Mouse (Mus musculus): Measurements from ENCODE around the gene Gm16867.
"Not testable (repeated sequence)": the region's sequence is repeated elsewhere in the genome, so short reads cannot be mapped to it uniquely, and the experiment has no call there.

Gene Gm16867

DNA sequence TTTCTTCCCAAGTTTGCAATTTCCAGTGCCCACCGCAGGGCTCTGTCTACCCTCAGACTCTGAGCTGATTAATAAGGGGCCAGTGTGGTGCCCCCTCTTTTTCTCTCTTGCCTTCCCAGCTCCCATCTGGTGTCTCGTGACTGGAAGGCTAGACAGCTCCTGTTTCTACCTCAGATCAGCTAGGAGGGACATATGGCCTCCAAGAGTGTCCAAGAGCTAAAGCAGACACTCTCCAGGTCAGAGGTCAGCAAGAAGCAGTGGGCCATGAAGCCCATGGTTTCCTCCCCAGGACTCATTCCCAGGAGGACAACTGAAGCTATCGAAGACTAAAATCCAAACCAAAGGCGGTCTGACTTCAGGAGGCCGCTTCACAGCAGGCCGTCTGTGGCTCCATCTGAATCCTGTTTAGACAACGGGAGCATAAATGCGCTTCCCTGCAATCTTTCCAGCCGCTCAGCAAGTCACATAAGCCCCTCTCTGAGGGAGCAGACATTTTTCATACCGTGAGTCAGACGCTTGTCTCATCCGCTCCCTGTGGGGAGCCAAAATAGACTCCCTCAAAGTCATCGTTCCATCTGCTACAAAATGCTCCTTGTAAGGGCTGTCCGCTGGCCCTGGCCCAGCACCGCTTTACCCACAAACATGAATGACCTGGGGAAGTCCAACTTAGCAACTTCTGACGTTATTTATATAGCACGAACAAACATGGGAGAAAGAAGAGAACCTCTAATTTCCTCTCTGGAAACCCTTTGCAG is 35.4 kb downstream of the Gm16867 start:
- DNase-seq (ENCODE audit: low read depth, low spot score), result not testable (repeated sequence)

GRCm38 (mm10) chr14:69464465-69464864 is 38.7 kb downstream of the Gm16867 start:
- not testable (repeated sequence) for DNase-seq (ENCODE audit: low read depth, low spot score)

DNA sequence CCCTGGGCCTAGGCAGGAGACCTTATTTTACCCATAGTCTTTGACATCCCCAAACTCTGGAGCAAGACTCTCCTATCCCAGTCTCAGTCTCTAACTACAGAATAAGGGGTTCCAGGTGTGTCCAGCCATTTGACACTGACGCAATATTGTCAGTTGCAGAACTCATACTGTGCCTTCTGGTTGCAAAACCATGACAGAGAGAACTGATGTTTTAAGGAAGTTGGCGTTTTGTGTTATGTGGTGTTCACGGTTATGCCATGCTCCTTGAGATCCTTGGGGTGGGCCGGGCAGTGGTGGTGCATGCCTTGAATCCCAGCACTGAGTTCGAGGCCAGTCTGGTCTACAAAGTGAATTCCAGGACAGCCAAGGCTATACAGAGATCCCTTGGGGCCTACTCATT is 45.5 kb downstream of the Gm16867 start:
- not testable (repeated sequence) for DNase-seq (ENCODE audit: low read depth, low spot score)

DNA sequence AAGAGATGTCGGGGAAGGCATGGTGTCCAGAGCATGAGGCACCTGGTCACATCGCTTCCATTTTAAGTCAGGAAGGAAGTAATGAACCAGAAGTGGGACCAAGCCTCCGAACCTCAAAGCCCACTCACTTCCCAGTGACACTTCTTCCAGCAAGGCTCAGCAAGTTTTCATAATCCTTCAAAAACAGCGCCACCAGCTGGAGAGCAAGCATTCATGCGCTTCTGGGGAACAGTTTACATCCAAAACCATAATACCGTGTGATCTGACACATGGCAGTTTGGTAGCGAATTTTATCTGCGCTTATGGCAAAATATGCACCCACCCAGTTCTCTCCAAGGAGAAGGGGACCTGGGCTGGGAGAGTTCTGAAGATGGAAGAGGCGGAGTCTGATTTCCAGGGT is 48.5 kb downstream of the Gm16867 start:
- DNase-seq (ENCODE audit: low read depth, low spot score), result not testable (repeated sequence)

DNA sequence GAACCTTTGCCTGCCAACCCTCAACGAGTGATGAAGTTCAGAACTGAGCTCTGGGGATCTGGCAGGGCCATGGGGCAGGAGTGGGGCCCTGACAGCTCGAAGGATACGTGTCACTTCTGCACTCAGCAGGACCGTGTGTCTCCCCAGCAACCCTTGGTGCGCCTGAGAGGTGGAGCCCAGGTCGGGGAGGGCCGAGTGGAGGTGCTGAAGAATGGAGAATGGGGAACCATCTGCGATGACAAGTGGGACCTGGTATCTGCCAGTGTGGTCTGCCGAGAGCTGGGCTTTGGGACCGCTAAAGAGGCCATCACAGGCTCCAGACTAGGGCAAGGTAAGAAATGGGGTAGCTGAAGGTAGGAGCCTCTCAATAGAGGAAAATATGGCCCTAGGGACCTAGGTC is 54.3 kb downstream of the Gm16867 start:
- DNase-seq (ENCODE audit: low read depth, low spot score), result not testable (repeated sequence)

DNA sequence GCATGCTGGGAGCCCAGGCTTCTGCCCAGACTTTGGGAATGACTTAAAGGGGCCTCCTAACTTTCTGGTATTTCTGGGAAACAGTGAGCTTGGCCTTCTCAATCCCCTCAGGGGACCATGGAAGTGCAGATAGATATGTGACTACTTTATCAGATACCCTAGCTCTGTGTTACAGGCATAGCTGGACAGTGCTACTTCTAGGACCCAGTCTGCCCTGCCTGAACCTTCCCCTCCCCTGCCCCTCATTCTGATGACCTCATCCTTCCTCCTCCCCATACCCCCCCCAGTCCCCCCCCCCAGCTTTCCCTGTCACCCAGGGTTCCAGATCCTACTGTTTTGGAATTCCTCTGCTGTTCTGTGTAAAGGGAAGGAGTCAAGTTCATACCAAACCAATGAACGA is 56.2 kb downstream of the Gm16867 start:
- not testable (repeated sequence) for DNase-seq (ENCODE audit: low read depth, low spot score)

DNA sequence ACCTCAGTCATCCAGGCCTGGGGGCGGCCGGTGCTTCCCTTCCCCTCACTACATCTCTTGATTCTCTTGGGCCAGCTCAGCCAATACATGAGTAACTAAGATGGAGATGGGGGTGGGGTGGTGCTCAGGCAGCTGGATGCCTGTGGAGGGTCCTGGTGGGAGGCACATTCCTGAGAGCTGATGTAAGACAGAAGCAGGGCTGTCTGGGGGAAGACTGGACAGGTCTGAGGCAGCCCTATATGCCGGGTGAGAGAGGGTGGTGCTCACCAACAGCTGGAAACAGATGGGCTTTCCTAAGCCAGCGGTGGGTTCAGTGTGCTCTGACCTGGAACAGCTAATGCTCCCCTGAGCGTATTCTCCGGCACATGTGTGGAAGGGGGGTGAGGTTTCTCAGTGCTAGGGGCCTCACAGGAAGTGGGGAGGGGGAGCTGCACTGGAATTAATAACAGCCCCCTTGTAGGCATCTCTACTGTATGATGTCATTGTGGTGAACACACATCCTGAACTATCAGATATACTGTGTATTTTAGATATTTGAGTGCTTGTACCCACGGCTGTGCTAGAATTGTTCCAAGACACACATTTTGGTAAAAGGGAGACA is 60.0 kb downstream of the Gm16867 start:
- not testable (repeated sequence) for DNase-seq (ENCODE audit: low read depth, low spot score)

DNA sequence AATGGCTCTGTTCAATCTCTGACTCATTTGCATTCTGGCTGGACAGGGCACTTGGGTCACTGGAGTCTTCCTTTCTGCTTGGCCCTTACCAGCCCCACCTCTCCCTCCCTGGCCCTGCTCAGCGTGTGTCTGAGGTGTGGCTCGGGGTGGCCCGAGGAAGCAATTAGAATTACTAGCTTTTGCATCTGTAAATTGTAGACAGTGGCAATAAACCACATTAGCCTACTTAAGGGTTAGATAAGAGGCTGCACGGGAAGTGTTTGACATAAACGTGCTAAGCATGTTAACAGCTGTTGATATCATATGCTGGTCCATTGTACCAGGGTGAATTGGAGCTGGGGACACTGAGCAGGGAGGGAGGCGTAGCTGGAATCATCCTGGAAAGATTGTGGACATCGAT is 62.2 kb downstream of the Gm16867 start:
- DNase-seq (ENCODE audit: low read depth, low spot score), result not testable (repeated sequence)

DNA sequence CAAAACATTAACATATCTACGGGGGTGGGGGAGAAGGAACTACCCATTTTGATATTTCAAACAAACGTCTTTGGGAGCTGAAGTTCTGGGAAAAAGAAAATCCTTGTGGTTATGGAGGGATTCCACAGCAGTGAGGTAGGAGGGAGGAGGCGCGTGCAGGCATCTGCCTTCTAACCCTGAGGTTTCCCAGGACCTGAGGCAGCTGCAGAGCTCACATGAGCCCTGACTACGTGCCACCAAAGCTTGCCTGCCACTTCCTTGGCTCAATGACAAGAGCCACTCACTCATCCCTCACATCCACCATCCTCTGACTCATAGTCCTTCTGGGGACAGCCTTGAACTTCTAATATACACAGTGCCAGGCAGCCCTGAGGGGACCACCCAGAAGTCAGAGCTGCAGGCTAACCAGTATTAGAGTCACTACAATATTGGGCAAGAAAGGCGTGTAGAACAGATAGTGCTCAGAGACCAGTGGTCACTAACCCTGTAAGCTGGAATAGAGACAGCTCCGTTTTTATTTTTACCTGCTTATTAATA is 64.4 kb downstream of the Gm16867 start:
- not testable (repeated sequence) for DNase-seq (ENCODE audit: low read depth, low spot score)

DNA sequence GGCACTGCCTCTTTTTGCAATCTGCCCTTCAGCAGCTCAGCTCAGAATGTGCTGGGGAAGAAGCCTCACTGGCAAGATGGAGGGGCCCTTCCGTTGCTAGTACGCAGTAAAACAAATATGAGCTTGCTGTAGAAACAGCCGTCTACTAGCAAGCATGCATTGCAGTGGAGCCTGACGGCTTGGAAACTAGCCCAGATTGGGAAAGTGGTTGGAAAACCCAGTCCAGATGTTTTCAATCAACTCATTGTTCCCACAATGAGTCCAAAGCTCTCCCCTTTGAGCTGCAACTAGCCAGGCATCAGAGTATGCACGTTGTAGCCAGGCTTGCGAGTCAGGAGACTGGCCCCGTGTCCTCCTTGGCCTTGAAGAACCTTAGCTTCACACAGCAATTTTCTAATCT is 82.2 kb downstream of the Gm16867 start:
- not testable (repeated sequence) for DNase-seq (ENCODE audit: low read depth, low spot score)

GRCm38 (mm10) chr14:69417545-69417944 is 85.6 kb downstream of the Gm16867 start:
- DNase-seq (ENCODE audit: low read depth, low spot score), result not testable (repeated sequence)
